Mouse (Mus musculus) liver, embryonic 14.5 days (tissue): ENCODE measurements around the gene Ccdc30. TPM values are rescaled to one million over a fixed set of nuclear protein-coding genes. Genes with fewer than 3 reads are reported as not detected.

ENCODE experiments used
- ATAC-seq: fragments of 200-750 bp; cut with Nextera tagmentation; 2 replicates; pipeline ENCODE4 v1.8.0; 2017; ENCODE audit warnings: moderate number of reproducible peaks, mild to moderate bottlenecking, moderate library complexity; ENCODE audit not compliant: insufficient read depth
- DNase-seq, 3 experiments: peaks; one replicate each; pipeline ENCODE4 v3.0.0-alpha.2; 2012 to 2013; ENCODE audit warnings: low read depth in 3 of 3, low spot score in 3 of 3
- H3K27ac ChIP-seq: fragments of 300-500 bp; sonication (generic); 2 replicates; pipeline ENCODE4 v1.5.1; 2014; ENCODE audit warnings: moderate library complexity, mild to moderate bottlenecking, control low read depth, inconsistent platforms
- H3K27me3 ChIP-seq: fragments of 300-500 bp; sonication (generic); 2 replicates; pipeline ENCODE4 v1.6.1; 2014; ENCODE audit warnings: mild to moderate bottlenecking, low read length, moderate library complexity; ENCODE audit not compliant: control insufficient read depth, insufficient read depth
- H3K36me3 ChIP-seq: fragments of 300-500 bp; sonication (generic); replicated peaks from 2 replicates; pipeline ENCODE4 v1.6.1; 2014; ENCODE audit warnings: low read depth; ENCODE audit not compliant: control insufficient read depth, insufficient read depth
- H3K4me1 ChIP-seq, 2 experiments: fragments of 200-500 bp in 1 of 2; fragments of 300-500 bp in 1 of 2; sonication (generic) in 1 of 2; replicated peaks; 2 replicates each; pipeline ENCODE4 v1.6.1; 2012 to 2014; ENCODE audit warnings: antibody characterized with exemption in 1 of 2, inconsistent platforms in 1 of 2, low read length in 1 of 2; ENCODE audit not compliant: control insufficient read depth in 2 of 2, insufficient read depth in 2 of 2
- H3K4me2 ChIP-seq: fragments of 300-500 bp; sonication (generic); 2 replicates; pipeline ENCODE4 v1.6.1; 2014; ENCODE audit warnings: low read depth, mild to moderate bottlenecking, control low read depth, moderate library complexity
- H3K4me3 ChIP-seq, 2 experiments: fragments of 200-500 bp in 1 of 2; fragments of 300-500 bp in 1 of 2; sonication (generic) in 1 of 2; 2 replicates each; pipeline ENCODE4 v1.5.1; 2012 to 2014; ENCODE audit warnings: low read depth in 2 of 2, low read length in 2 of 2, mild to moderate bottlenecking in 2 of 2, control low read depth in 1 of 2, inconsistent platforms in 1 of 2, moderate library complexity in 1 of 2; ENCODE audit not compliant: insufficient read depth in 1 of 2
- H3K9ac ChIP-seq: fragments of 300-500 bp; sonication (generic); replicated peaks from 2 replicates; pipeline ENCODE4 v1.6.1; 2014; ENCODE audit warnings: mild to moderate bottlenecking, control low read depth, moderate library complexity
- H3K9me3 ChIP-seq: fragments of 300-500 bp; sonication (generic); 2 replicates; pipeline ENCODE4 v1.6.1; 2016; ENCODE audit warnings: low read length, mixed read lengths; ENCODE audit not compliant: control insufficient read depth
- CTCF ChIP-seq: IDR thresholded peaks from 2 replicates; pipeline ENCODE4 v1.5.1; 2016; ENCODE audit warnings: antibody characterized with exemption, low read depth, control low read depth
- EP300 ChIP-seq: IDR thresholded peaks from 2 replicates; pipeline ENCODE4 v1.6.1; 2016; ENCODE audit warnings: antibody characterized with exemption, low read depth
- WGBS: fragments of 180-500 bp; shearing (Covaris S2); extraction: QIAGEN DNeasy Blood & Tissue Kit; methylation state at CpG from one replicate; pipeline ENCODE4 v1.1.7; 2014; ENCODE audit not compliant: insufficient replicate concordance; 5-methylcytosine and 5-hydroxymethylcytosine counted together
- polyA plus RNA-seq, 2 experiments: library from polyadenylated mRNA; depleted of rRNA in 1 of 2; stranded (reverse) in 1 of 2; unstranded in 1 of 2; fragments of >200 nt; fragmentation: Nextera tagmentation in 1 of 2; extraction: Ambion mirVana in 1 of 2; gene quantifications; 2 replicates each; pipeline versions ENCODE4 v1.2.1 to v1.2.3; 2012 to 2014

The Ccdc30 gene
- polyA plus RNA-seq, 2 experiments = 0.41 to 1.2 TPM

- Histone ChIP-seq H3K27me3 (peaks cover 14% of the 10 kb centered on the region), H3K27ac (no peak overlapping the region), H3K9me3 (no peaks in the 10 kb centered on the region), H3K4me2 (no peak overlapping the region), H3K4me1 (peaks cover 2 to 6% of the 10 kb centered on the region in 2 experiments; a peak in 2 of 4 replicates), H3K9ac (no peak overlapping the region), H3K36me3 (no peaks in the 10 kb centered on the region), H3K4me3 (no peak overlapping the region)
- TF ChIP-seq EP300 = no peak
- no peak for TF ChIP-seq CTCF
- WGBS = 63% methylated on average over 12 of the region's 12 CpGs
- no peak for DNase-seq
- ATAC-seq = no peak
These were observed 3.3 kb downstream of the Ccdc30 start for GRCm38 (mm10) chr4:119411877-119412650.

- Histone ChIP-seq H3K27me3 (no peaks in the 10 kb centered on the region), H3K4me1 (no peaks in the 10 kb centered on the region), H3K4me2 (no peak overlapping the region), H3K36me3 (no peaks in the 10 kb centered on the region), H3K9me3 (no peaks in the 10 kb centered on the region), H3K9ac (no peak overlapping the region), H3K27ac (no peak overlapping the region), H3K4me3 (no peak overlapping the region)
- DNase-seq = no peak
- TF ChIP-seq EP300 (no peak), CTCF (no peak)
- ATAC-seq = no peak
- 77% methylated on average over 2 of the region's 2 CpGs for WGBS
These were observed 11.9 kb downstream of the Ccdc30 start for GRCm38 (mm10) chr4:119403431-119403830.

GRCm38 (mm10) chr4:119400896-119401295 is 14.4 kb downstream of the Ccdc30 start:
- Histone ChIP-seq H3K27ac (no peak overlapping the region), H3K36me3 (no peaks in the 10 kb centered on the region), H3K4me3 (no peak overlapping the region), H3K4me1 (no peaks in the 10 kb centered on the region), H3K9ac (no peak overlapping the region), H3K27me3 (no peaks in the 10 kb centered on the region), H3K9me3 (no peaks in the 10 kb centered on the region), H3K4me2 (no peak overlapping the region)
- DNase-seq (no peak), ATAC-seq (no peak)
- no peak for TF ChIP-seq EP300
- 0 out of 2 replicates have a peak, but pooled peaks have one; percentile 12 for TF ChIP-seq CTCF
- WGBS = 48% methylated on average over 7 of the region's 7 CpGs

GRCm38 (mm10) chr4:119398751-119399150 is 16.6 kb downstream of the Ccdc30 start:
- WGBS = 62% methylated on average over 7 of the region's 7 CpGs
- H3K4me2 ChIP-seq = no peak overlapping the region
- ATAC-seq (no peak), DNase-seq (no peak)
- no peaks in the 10 kb centered on the region for H3K9me3 ChIP-seq
- TF ChIP-seq EP300 (no peak), CTCF (no peak)
- no peaks in the 10 kb centered on the region for H3K36me3 ChIP-seq
- H3K9ac ChIP-seq = no peak overlapping the region
- H3K4me3 ChIP-seq = no peak overlapping the region
- no peak overlapping the region for H3K27ac ChIP-seq
- no peaks in the 10 kb centered on the region for H3K27me3 ChIP-seq
- no peaks in the 10 kb centered on the region for H3K4me1 ChIP-seq

GRCm38 (mm10) chr4:119390369-119390768 is 25.0 kb downstream of the Ccdc30 start:
- no peak overlapping the region for H3K27ac ChIP-seq
- no peaks in the 10 kb centered on the region for H3K27me3 ChIP-seq
- peak in 2 of 3 experiments; percentile 16 to 19 for DNase-seq
- H3K4me3 ChIP-seq = no peak overlapping the region
- no peak overlapping the region for H3K9ac ChIP-seq
- H3K4me2 ChIP-seq = no peak overlapping the region
- no peaks in the 10 kb centered on the region for H3K4me1 ChIP-seq
- TF ChIP-seq EP300 (no peak), CTCF (peak; percentile 84)
- no peaks in the 10 kb centered on the region for H3K36me3 ChIP-seq
- no peaks in the 10 kb centered on the region for H3K9me3 ChIP-seq
- 79% methylated on average over 1 of the region's 1 CpGs for WGBS
- ATAC-seq = no peak
